Mouse (Mus musculus): ENCODE results near the gene Azi2.

GRCm38 (mm10) chr9:118072101-118072500 lies 31.8 kb downstream of the Azi2 start:
- TF ChIP-seq CTCF (IDR thresholded peaks at IDR 0.05; ENCODE audit: insufficient read depth, low read length) (no peak), POLR2A (IDR thresholded peaks at IDR 0.05; ENCODE audit: borderline replicate concordance, extremely low read depth, low read depth, low read length) (no peak)

Data from lung, adult 2 months (tissue).